Mouse (Mus musculus): Measurements from ENCODE around the gene Guca1a. TPM values are rescaled to one million over a fixed set of nuclear protein-coding genes. Genes with fewer than 3 reads are reported as not detected.

Gene Guca1a
- total RNA-seq, 4 experiments from 2014 or later = 0.37 to 1.2 (median 0.80) TPM; not detected in 1

DNA sequence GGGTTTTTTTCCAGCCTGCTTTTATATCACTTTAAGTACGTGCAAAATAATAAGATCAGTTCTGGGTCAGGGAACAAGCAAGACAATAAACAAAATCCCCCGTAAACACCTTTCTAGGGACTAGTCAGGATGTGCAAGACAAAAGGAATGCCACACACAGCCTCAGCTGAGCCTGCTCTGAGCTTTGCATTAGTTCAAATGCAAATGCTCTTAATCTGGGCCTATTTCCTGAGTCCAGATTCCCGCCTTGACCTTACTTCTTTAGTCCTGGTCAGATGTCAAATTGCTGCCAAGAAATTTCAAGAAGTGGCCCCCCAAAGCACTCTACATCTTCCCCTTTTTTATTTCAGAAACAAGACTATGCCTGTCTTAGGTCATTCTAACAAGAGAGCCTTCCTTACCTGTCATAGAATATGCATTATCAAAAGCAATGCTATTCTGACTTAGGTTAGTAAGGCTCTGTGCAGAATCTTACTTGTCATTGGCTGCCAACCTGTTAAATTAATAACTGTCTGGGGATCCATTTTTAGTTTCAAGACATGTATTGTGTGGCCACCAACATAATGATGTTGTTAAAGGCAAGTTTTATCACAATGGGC is 50.6 kb downstream of the Guca1a start:
- DNase-seq (ENCODE audit: low spot score in 2 of 2) = no peak

Other genes starting within 250 kb of the Guca1a start
- 10 to 100 TPM; 32.8 to 35.3 (median 33.8) TPM for gene Mrps10, start 31.7 kb downstream of the Guca1a start, total RNA-seq (2022)
- 1 to 10 TPM; 1.0 to 3.3 (median 1.5) TPM for gene Guca1b, start 15.2 kb downstream of the Guca1a start, total RNA-seq (2022)
- gene AI661453, start 36.0 kb upstream of the Guca1a start, total RNA-seq (2022) = under 1 TPM; 0.23 to 0.82 (median 0.66) TPM
- gene 1700001C19Rik, start 36.8 kb upstream of the Guca1a start, total RNA-seq (2022) = under 1 TPM in 2 of 4 experiments, not detected in 2; 0.20 to 0.22 TPM
- gene Taf8, start 101.7 kb upstream of the Guca1a start, total RNA-seq (2022) = 10 to 100 TPM; 18.4 to 25.0 (median 23.4) TPM
- 10 to 100 TPM; 38.4 to 45.2 (median 38.8) TPM for gene Ccnd3, start 104.5 kb upstream of the Guca1a start, total RNA-seq (2022)
- 10 to 100 TPM; 16.9 to 18.6 (median 17.8) TPM for gene Bysl, start 210.9 kb upstream of the Guca1a start, total RNA-seq (2022)
- 10 to 100 TPM; 31.1 to 40.3 (median 33.1) TPM for gene Med20, start 211.0 kb upstream of the Guca1a start, total RNA-seq (2022)
- 1 to 10 TPM; 4.9 to 8.9 (median 7.0) TPM for gene Gm20517, start 211.0 kb upstream of the Guca1a start, total RNA-seq (2022)
- 10 to 100 TPM in 3 of 4 experiments, 1 to 10 TPM in 1; 8.1 to 11.5 (median 10.8) TPM for gene Usp49, start 230.1 kb upstream of the Guca1a start, total RNA-seq (2022)